Mouse (Mus musculus) ES-Bruce4 (cell line): Measurements from ENCODE around the gene Stk4.

Experiments used
- CTCF ChIP-seq: IDR thresholded peaks from one replicate; pipeline ENCODE4 v1.8.1; 2011; ENCODE audit warnings: low read depth, low read length
- EP300 ChIP-seq: IDR thresholded peaks from 2 replicates; pipeline ENCODE4 v1.6.1; 2011; ENCODE audit warnings: low read depth, low read length; ENCODE audit not compliant: insufficient read depth
- POLR2A ChIP-seq: IDR thresholded peaks from one replicate; pipeline ENCODE4 v1.8.1; 2011; ENCODE audit warnings: low read length; ENCODE audit not compliant: insufficient read depth

DNA sequence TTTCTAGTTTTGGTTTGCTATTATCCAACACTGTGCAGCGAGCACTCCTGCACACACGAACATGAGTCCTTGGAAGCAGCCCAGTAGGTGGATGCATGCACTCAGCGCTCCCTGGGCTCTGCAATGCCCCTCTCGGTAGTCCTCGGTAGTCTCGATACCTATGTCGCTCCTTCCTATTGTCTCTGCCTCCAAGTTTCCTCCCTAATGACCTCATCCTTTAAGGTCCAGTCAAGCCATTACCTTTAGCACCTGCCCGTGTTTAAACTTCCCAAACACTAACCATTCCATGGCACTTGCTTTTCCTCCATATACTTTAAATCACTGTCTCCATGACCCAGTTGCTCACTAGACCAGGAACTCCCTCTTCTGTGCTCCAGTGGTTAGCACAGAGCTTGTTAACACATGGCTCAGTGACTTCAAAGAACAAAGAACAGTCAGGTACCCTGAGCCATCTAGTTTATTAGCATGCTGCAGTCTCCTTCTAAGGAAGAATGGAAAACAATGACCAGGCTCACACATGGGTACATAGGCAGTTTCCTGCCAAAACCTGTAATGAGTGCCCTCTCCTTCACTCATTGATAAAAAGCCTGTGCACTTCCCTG is 10.4 kb upstream of the Stk4 start:
- TF ChIP-seq POLR2A (no peak), CTCF (no peak), EP300 (no peak)
